Mouse (Mus musculus) embryonic facial prominence, embryonic 12.5 days (tissue): ENCODE results near the gene Syf2. TPM values are rescaled to one million over a fixed set of nuclear protein-coding genes. Genes with fewer than 3 reads are reported as not detected.

Experiments
- ATAC-seq: fragments of 200-750 bp; cut with Nextera tagmentation; 2 replicates; pipeline ENCODE4 v1.8.0; 2017; ENCODE audit not compliant: insufficient number of reproducible peaks, insufficient read depth, low FRiP score, low TSS enrichment
- H3K27ac ChIP-seq: fragments of 300-500 bp; sonication (generic); 2 replicates; pipeline ENCODE4 v1.5.1; 2016; ENCODE audit warnings: mild to moderate bottlenecking
- H3K27me3 ChIP-seq: fragments of 300-500 bp; sonication (generic); 2 replicates; pipeline ENCODE4 v1.6.1; 2016; ENCODE audit warnings: mild to moderate bottlenecking, moderate library complexity
- H3K36me3 ChIP-seq: fragments of 300-500 bp; sonication (generic); 2 replicates; pipeline ENCODE4 v1.6.1; 2016; ENCODE audit warnings: mild to moderate bottlenecking
- H3K4me1 ChIP-seq: fragments of 300-500 bp; sonication (generic); 2 replicates; pipeline ENCODE4 v1.6.1; 2016
- H3K4me2 ChIP-seq: fragments of 300-500 bp; sonication (generic); replicated peaks from 2 replicates; pipeline ENCODE4 v1.6.1; 2016; ENCODE audit warnings: mild to moderate bottlenecking, moderate library complexity
- H3K4me3 ChIP-seq: fragments of 300-500 bp; sonication (generic); 2 replicates; pipeline ENCODE4 v1.5.1; 2016; ENCODE audit warnings: mild to moderate bottlenecking
- H3K9ac ChIP-seq: fragments of 300-500 bp; sonication (generic); 2 replicates; pipeline ENCODE4 v1.6.1; 2016; ENCODE audit warnings: mild to moderate bottlenecking, moderate library complexity
- H3K9me3 ChIP-seq: fragments of 300-500 bp; sonication (generic); 2 replicates; pipeline ENCODE4 v1.6.1; 2016; ENCODE audit warnings: mild to moderate bottlenecking, moderate library complexity
- WGBS: fragments of 180-500 bp; shearing (Covaris S2); methylation state at CpG from one replicate; pipeline ENCODE4 v1.1.7; 2016; 5-methylcytosine and 5-hydroxymethylcytosine counted together
- polyA plus RNA-seq: library from polyadenylated mRNA; unstranded; fragments of >200 nt; fragmentation: Nextera tagmentation; extraction: Ambion mirVana; gene quantifications from 2 replicates; pipeline ENCODE4 v1.2.1, GENCODE M21; 2016

Gene Syf2
- polyA plus RNA-seq, 1 experiment from 2014 or later = 77.2 TPM

GRCm38 (mm10) chr4:134950518-134951091 is 19.9 kb downstream of the Syf2 start:
- no peak overlapping the region for H3K4me2 ChIP-seq
- peak overlapping the region; percentile 60 for H3K27ac ChIP-seq
- no peak overlapping the region for H3K4me3 ChIP-seq
- H3K9me3 ChIP-seq = no peaks in the 10 kb centered on the region
- H3K4me1 ChIP-seq = peaks cover 18% of the 10 kb centered on the region
- H3K27me3 ChIP-seq = peaks cover 16% of the 10 kb centered on the region
- WGBS = 17% methylated on average over 11 of the region's 11 CpGs
- H3K36me3 ChIP-seq = no peaks in the 10 kb centered on the region
- no peak overlapping the region for H3K9ac ChIP-seq
- peak; percentile 82 for ATAC-seq

GRCm38 (mm10) chr4:134954461-134954860 is 23.8 kb downstream of the Syf2 start:
- Histone ChIP-seq H3K9me3 (no peaks in the 10 kb centered on the region), H3K27ac (no peak overlapping the region; the same call in 1 of the 2 replicates), H3K4me3 (no peak overlapping the region), H3K36me3 (no peaks in the 10 kb centered on the region), H3K9ac (no peak overlapping the region), H3K4me1 (peaks cover 18% of the 10 kb centered on the region), H3K4me2 (no peak overlapping the region), H3K27me3 (peaks cover 25% of the 10 kb centered on the region)
- no peak for ATAC-seq
- 26% methylated on average over 15 of the region's 15 CpGs for WGBS

GRCm38 (mm10) chr4:134955196-134955595 is 24.5 kb downstream of the Syf2 start:
- H3K27me3 ChIP-seq = peaks cover 25% of the 10 kb centered on the region
- H3K9ac ChIP-seq = no peak overlapping the region
- no peak overlapping the region for H3K4me2 ChIP-seq
- no peaks in the 10 kb centered on the region for H3K9me3 ChIP-seq
- WGBS = 80% methylated on average over 2 of the region's 2 CpGs
- peaks cover 17% of the 10 kb centered on the region for H3K4me1 ChIP-seq
- H3K4me3 ChIP-seq = no peak overlapping the region
- no peak for ATAC-seq
- no peak overlapping the region for H3K27ac ChIP-seq
- H3K36me3 ChIP-seq = no peaks in the 10 kb centered on the region

- H3K4me3 ChIP-seq = no peak overlapping the region
- H3K27ac ChIP-seq = no peak overlapping the region
- no peak for ATAC-seq
- H3K9ac ChIP-seq = no peak overlapping the region
- peaks cover 11% of the 10 kb centered on the region; the same call in 1 of the 2 replicates for H3K4me1 ChIP-seq
- no peaks in the 10 kb centered on the region for H3K36me3 ChIP-seq
- no peak overlapping the region for H3K4me2 ChIP-seq
- peaks cover 25% of the 10 kb centered on the region for H3K27me3 ChIP-seq
- WGBS = 71% methylated on average over 3 of the region's 3 CpGs
- H3K9me3 ChIP-seq = no peaks in the 10 kb centered on the region
Measured at GRCm38 (mm10) chr4:134955845-134956244, 25.1 kb downstream of the Syf2 start.

- peaks cover 25% of the 10 kb centered on the region for H3K27me3 ChIP-seq
- no peaks in the 10 kb centered on the region for H3K9me3 ChIP-seq
- no peaks in the 10 kb centered on the region for H3K36me3 ChIP-seq
- H3K4me1 ChIP-seq = peaks cover 11% of the 10 kb centered on the region; the same call in 1 of the 2 replicates
- no peak overlapping the region for H3K4me3 ChIP-seq
- no peak overlapping the region for H3K4me2 ChIP-seq
- no peak overlapping the region for H3K9ac ChIP-seq
- 15% methylated on average over 3 of the region's 3 CpGs for WGBS
- no peak overlapping the region for H3K27ac ChIP-seq
- no peak for ATAC-seq
Measured at GRCm38 (mm10) chr4:134956328-134956727, 25.6 kb downstream of the Syf2 start.

- Histone ChIP-seq H3K9ac (no peak overlapping the region), H3K27ac (no peak overlapping the region), H3K27me3 (peaks cover 8% of the 10 kb centered on the region; the same call in 1 of the 2 replicates), H3K36me3 (no peaks in the 10 kb centered on the region), H3K9me3 (no peaks in the 10 kb centered on the region), H3K4me2 (peak overlapping the region; percentile 23; the same call in 1 of the 2 replicates), H3K4me1 (peaks cover 1% of the 10 kb centered on the region; the same call in 1 of the 2 replicates), H3K4me3 (no peak overlapping the region)
- 29% methylated on average over 19 of the region's 19 CpGs for WGBS
- ATAC-seq = no peak
Measured at GRCm38 (mm10) chr4:134963021-134963776, 32.5 kb downstream of the Syf2 start.

- no peak overlapping the region for H3K4me3 ChIP-seq
- 78% methylated on average over 20 of the region's 20 CpGs for WGBS
Measured at GRCm38 (mm10) chr4:134967887-134968604, 37.3 kb downstream of the Syf2 start.

GRCm38 (mm10) chr4:134968605-134968976 is 37.9 kb downstream of the Syf2 start:
- no peak overlapping the region for H3K27ac ChIP-seq
- 0 out of 2 replicates have a peak, but pooled peaks cover 3% of the 10 kb centered on the region for H3K9me3 ChIP-seq
- no peak overlapping the region for H3K9ac ChIP-seq
- H3K4me2 ChIP-seq = no peak overlapping the region
- ATAC-seq = no peak
- 67% methylated on average over 18 of the region's 18 CpGs for WGBS
- H3K27me3 ChIP-seq = no peaks in the 10 kb centered on the region
- no peak overlapping the region for H3K4me3 ChIP-seq
- H3K4me1 ChIP-seq = peaks cover 4% of the 10 kb centered on the region; the same call in 1 of the 2 replicates
- no peaks in the 10 kb centered on the region for H3K36me3 ChIP-seq

More at GRCm38 (mm10) chr4:134967887-134968604, 37.3 kb downstream of the Syf2 start:
- H3K4me2 ChIP-seq = no peak overlapping the region
- no peak overlapping the region for H3K27ac ChIP-seq
- no peak overlapping the region for H3K9ac ChIP-seq
- H3K9me3 ChIP-seq = 0 out of 2 replicates have a peak, but pooled peaks cover 1% of the 10 kb centered on the region
- peak; percentile 28; the same call in 1 of the 2 replicates for ATAC-seq
- peaks cover 4% of the 10 kb centered on the region; the same call in 1 of the 2 replicates for H3K4me1 ChIP-seq
- H3K36me3 ChIP-seq = no peaks in the 10 kb centered on the region
- no peaks in the 10 kb centered on the region for H3K27me3 ChIP-seq

GRCm38 (mm10) chr4:134975261-134975928 is 44.7 kb downstream of the Syf2 start:
- Histone ChIP-seq H3K4me1 (peaks cover 7% of the 10 kb centered on the region; the same call in 1 of the 2 replicates), H3K9ac (no peak overlapping the region), H3K9me3 (0 out of 2 replicates have a peak, but pooled peaks cover 3% of the 10 kb centered on the region), H3K4me2 (0 out of 2 replicates have a peak overlapping the region, but pooled peaks have one; percentile 4), H3K36me3 (no peaks in the 10 kb centered on the region), H3K4me3 (no peak overlapping the region), H3K27me3 (no peaks in the 10 kb centered on the region), H3K27ac (peak overlapping the region; percentile 24; the same call in 1 of the 2 replicates)
- WGBS = 20% methylated on average over 14 of the region's 14 CpGs
- 0 out of 2 replicates have a peak, but pooled peaks have one; percentile 52 for ATAC-seq

GRCm38 (mm10) chr4:134975929-134976308 is 45.2 kb downstream of the Syf2 start:
- 0 out of 2 replicates have a peak, but pooled peaks cover 3% of the 10 kb centered on the region for H3K9me3 ChIP-seq
- WGBS = 84% methylated on average over 4 of the region's 4 CpGs
- H3K4me3 ChIP-seq = no peak overlapping the region
- peak; percentile 72; the same call in 1 of the 2 replicates for ATAC-seq
- no peak overlapping the region for H3K27ac ChIP-seq
- H3K4me1 ChIP-seq = peaks cover 7% of the 10 kb centered on the region; the same call in 1 of the 2 replicates
- H3K27me3 ChIP-seq = no peaks in the 10 kb centered on the region
- H3K9ac ChIP-seq = no peak overlapping the region
- H3K36me3 ChIP-seq = no peaks in the 10 kb centered on the region
- no peak overlapping the region for H3K4me2 ChIP-seq

- Histone ChIP-seq H3K4me1 (peaks cover 11% of the 10 kb centered on the region; the same call in 1 of the 2 replicates), H3K4me3 (no peak overlapping the region), H3K27ac (no peak overlapping the region), H3K27me3 (no peaks in the 10 kb centered on the region), H3K9ac (no peak overlapping the region), H3K4me2 (no peak overlapping the region), H3K9me3 (no peaks in the 10 kb centered on the region), H3K36me3 (no peaks in the 10 kb centered on the region)
- 69% methylated on average over 8 of the region's 8 CpGs for WGBS
- no peak for ATAC-seq
Measured at GRCm38 (mm10) chr4:134978930-134979329, 48.2 kb downstream of the Syf2 start.
